Mouse (Mus musculus) right cerebral cortex, adult 2 months (tissue): Measurements from ENCODE around the gene Hps3.
A peak's percentile ranks its signal among the peaks of the same experiment; 100 is the strongest.
"Not testable (repeated sequence)": the region's sequence is repeated elsewhere in the genome, so short reads cannot be mapped to it uniquely, and the experiment has no call there.

Experiments used
- DNase-seq, 2 experiments: peaks; one replicate each; pipeline ENCODE4 v3.0.0; 2021 to 2022; ENCODE audit warnings: low spot score in 2 of 2

Gene Hps3

DNA sequence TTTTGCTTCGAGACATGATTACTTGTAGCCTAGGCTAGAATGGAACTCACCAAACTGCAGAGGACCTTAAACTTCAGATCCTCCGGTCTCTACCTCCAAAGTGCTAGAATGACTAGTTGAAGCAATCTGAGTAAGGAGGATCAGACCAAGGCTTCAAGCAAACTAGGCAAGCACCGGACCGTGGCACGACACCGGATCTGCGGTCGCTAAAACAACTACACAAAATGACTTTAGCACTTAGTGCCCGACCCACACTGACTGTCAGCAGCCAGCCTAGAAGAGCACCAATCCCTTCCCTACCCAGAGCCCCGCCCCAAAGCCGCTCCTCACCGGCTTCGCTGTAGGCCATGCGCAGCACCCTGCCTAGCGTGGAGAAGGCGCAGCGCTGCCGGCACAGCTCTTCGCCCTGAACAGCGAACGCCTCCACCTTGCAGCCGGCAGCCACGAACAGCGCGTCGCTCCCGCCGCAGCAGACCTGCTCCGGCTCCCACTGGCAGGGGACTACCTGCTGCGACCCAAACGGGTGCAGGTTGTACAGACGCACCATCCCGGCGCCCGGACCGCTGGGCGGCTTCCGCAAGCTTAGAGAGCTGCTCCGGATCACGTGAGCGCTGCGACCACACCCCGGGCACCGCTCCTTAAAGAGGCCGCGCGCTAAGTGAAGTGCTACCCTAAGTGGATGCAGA lies at the start of gene Hps3:
Gene Hps3, minus strand, starts transcription at position 597 of the 686 bp plus-strand sequence.
- DNase-seq = peak; percentile 85 to 92

DNA sequence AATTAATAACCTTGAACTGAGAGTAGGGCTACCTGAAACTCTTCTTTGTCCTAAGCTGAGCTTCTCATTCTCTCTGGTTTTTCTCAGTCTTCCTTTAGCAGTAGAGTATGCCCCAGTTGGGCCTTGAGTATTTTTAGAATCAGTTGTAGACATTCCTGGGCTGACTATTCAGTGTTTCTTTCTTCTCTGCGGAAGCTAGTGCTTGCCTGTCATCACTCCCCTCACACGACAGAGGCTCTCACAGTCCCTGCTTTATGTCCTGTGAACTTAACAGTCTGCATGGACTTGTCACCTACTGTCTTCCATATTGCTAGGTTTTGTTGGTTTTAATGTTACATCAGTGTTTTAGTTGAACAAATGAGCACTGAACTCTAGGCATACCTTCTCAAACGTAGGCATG lies 47.0 kb upstream of the Hps3 start:
- DNase-seq = no peak

DNA sequence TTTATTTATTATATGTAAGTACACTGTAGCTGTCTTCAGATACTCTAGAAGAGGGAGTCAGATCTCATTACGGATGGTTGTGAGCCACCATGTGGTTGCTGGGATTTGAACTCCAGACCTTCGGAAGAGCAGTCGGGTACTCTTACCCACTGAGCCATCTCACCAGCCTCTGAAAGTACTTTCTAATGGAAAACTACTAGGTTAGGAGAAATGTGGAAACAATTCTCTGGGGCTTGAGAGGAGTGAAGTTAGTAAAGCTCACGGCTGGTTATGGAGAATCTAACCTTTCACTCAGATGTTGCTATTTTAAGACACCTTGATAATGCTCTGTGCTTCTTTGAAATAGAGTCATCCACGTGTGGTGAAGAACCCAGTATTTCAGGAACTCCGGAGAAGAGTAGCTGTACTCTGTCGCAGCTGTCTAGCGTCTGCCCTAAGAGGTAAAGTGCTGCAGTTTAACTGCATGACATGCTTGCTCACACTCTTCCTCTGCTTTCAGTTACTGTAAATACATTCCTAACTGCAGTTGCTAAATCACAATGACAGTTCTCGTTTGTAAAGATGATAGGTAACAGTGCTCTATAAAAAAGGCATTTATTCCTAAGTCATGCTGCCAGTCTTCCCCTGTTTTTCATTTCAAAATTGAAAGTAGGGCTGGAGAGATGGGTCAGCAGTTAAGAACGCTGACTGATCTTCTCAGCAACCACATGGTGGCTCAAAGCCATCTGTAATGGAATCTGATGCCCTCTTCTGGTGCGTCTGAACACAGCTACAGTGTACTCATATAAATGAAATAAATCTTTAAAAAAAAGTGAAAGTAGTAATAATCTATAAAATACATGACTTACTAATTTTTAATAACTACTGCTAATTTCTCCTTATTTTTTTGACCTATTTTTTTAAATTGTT lies 41.3 kb upstream of the Hps3 start:
- no peak for DNase-seq

DNA sequence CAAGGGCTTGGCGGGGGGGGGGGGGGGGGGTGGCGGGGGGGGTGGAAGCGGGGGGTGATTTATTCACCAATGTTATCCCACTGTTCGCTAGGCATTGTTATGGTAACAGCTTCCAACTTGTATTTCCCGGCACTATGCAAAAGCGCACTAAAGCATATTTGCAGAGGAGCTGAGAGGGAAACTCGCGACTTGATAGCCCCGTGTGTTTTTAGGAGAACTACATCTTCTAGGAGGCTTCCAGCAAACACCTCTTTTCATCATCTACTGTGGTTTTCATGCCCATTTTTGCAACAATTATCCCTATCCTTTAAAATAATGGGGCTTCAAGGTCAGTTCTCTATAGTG lies 23.1 kb upstream of the Hps3 start:
- peak in 1 of 2 experiments; percentile 9 for DNase-seq

DNA sequence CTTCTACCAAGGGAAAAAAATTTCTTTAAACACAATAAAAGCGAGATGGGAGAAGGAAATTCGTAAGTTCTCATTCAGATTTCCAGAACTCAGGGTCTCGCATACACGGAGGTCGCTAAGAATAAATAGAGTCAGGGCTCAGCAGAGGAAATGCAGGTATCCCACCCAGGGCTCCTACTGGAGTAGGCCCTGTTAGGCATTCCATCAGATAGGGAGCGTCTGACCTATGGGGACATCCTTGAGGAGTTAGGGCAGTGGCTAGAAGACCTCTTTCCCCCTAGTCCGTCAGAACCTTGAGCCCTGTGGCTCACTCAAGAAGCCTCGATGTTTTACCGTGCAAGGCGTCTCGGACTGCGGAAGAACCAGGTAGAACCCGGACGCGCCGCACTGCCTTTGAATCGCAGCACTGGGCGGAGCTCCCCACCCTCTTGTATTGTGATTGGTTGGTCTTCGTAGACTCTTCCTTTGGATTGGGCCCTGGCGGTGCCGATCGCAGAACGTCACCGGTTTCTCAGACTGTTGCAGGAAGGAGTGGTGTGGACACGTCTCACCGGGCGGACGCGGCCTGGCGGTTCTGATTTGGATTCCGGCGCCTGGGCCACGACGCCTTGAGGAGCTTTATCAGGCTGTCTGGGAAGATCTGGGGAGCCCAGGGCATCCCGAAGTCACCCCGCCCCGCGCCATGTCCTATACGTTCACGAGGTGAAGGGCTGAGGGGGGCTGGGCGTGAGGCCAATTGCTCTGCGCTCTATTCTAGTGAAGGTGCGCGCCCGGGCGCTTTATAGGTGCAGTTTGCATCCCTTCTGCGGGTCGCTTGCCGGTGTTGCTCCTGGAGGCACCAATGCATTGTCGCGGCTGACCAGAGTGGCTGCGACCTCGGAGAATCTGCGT lies 22.4 kb upstream of the Hps3 start, which contains the start of gene Hltf:
Gene Hltf, plus strand, starts transcription at position 506 of the 891 bp plus-strand sequence.
- DNase-seq = peak; percentile 94 to 97

DNA sequence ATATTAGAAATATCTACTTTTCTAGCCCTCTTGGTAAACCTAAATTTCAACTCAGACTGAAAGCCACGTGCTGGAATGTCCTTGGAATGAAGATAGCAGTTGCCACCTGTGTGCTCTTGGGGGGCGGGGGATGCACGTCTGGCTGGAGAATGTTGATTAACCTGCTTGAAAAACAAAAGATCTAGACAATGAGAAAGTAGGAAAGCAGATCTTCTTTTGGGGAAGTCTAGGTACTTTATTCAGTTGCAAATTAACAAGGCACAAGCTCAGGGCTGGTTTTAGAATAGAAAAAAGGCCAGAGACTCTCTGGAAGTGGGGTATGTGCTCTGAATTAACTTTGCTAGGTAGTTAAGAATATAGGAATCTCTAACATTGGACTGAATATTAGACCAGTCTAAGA lies 9.6 kb upstream of the Hps3 start:
- not testable (repeated sequence) for DNase-seq

DNA sequence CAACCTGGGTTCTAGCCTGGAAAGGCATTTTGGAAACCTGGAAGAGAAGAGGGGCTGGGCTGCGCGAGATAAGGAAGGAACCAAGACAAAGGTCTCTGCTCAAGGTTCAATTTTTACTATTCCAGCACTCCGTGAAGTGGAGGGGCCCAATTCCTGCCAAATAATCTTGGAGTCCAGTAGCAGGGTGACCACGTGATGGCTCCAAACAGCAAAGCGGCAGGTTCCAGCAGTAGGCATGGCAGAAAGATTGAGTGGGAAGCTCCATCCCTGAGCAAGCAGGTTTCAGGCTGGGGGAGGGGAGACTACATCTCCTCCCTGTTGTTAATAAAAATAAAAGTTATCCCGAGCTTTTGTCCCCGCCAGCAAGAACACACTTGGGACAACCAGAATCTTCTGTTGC lies 6.3 kb upstream of the Hps3 start:
- not testable (repeated sequence) for DNase-seq

DNA sequence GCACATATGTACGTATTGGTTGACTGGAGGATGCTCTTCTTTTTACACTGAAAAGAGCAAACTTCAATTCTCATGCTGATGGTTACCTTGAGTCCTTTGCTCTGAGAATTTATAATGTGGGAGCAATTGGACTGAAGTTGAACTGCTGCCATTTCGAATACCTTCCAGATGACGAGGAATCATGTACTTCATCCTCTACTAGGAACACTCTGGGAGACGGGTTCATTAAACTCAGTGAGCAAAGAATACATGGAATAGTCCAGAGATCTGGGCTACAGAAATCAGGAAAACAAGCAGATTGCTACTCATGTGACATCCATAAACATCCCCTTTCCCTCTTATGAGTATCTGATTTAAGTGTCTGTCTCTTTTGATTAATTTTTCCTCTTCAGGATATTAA lies 954 bp upstream of the Hps3 start:
- no peak for DNase-seq

DNA sequence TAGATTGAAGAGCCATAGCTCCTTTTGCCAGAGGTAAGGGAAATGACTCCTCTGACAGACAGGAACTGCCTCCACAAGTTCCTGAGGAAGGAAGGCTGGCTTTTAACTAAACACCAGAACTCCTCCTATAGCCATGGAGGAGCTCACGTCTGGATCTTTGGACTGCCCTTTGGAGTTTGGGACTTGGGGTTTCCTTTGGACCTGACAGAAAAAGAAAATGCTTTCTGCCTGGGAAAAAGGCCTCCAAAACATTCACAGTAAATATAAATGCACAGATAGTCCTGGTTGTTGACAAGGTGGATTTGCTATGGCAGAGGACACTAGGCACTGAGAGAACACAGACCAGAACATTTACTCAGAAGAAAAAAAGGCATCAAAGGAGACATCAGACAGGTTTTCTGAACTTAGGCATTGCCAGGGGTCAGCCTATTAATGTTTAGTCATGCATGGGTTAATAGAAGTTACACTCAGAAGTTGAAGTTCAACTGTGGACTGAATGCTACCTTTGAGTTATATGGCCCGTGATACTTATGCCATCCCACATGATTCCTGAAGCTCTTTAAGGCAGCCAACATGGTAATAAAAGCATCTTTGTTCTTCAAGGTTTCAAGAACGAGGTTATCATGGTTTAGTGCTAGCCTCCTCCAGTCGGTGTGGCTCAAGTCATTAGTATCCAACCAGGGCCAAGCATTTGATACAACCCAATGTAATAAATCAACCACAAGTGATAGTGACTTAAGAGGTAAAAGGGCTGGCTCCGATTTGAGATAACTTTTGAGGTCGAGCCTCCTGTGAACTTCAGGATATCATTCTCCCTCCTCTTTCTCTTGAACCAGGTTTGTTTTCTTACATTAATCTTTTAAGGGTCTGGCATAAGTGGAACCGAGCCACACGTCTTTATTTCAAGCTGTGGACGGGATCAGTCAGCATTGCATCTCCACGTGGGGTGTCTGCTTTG lies 1.1 kb downstream of the Hps3 start:
- DNase-seq = no peak

DNA sequence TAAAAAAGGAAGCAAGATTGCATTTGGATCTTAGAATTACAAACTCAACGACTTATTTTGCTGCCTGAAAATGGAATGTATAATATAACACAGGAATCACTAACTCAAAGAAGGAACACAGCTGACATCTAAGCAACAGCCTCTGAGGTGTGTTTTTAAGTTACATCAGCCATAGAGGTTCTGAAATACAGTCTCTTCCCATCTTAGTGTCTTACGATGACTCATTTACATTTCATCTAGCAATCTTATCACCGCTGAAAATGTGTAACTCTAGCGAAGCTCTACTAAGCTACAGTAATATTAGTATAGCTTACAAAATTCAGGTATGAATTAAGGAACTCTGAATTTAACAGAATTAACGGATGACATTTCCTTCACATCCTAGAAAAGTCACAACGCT lies 4.3 kb downstream of the Hps3 start:
- DNase-seq = no peak

DNA sequence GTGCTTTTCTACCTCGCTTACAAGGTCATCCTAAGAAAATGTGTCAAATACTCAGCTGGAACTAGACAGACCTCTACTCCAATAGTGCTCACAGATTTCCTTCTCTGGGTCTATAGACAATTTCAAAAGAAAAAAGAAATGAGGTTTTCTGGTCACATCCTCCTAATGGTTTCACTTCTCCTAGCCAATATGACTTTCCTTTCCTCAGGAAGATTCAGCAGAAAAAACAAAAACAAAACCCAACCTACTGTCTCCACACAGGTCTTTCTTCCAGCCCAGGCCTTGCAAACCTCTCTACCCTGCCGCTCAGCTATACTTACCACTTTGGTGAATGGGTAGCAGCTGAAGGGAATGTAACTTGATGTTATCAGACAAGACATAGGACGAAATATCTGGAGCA lies 6.5 kb downstream of the Hps3 start:
- DNase-seq = no peak

DNA sequence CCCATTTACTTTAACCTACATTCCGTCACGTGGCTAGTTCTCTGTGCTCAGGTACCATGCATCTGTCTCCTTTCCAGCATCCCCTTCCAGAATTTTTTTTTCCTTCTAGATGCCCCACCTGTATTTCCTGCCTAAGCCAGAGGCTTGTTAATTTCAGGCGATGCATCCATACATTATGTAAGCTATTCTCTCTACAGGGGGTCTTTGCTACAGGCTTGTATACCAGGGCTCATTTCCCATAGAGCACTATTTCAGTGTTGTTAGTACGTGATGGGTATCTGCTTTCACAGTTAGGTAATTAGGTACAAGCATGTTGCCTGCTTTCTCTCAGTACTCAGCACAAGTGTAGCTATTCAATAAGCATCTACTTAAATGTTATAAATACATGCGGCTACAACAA lies 7.3 kb downstream of the Hps3 start:
- DNase-seq = no peak

DNA sequence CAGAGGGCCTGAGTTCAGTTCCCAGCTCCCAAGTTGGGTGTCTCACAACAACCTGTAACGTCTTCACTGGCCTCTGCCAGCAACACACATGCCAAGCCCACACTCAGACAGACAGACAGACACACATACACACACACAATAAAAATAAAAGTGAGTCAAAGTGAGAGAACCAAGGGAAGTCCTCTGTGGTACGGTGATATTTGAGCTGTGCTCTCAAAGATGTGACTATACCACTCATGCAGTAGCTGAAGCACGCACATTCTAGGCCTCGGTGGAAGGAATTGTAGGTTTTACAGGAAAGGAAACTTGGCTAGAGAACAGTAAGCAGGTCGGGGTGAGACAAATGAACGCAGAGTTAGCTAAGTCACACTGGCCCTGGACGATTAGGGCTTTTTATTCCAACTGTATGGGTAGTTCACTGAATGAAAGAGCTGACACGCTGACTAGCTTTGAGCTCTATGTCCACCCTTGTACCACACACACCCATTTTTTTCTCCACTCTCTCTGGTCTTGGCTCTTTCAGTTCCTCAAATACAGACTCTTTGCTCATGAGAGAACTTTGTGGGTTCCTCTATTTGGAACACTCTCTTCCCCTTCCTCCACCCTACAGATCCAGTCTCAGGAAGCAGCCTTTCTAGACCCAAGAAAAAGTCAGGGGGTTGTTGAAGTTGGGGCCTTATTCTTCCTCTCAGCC lies 8.0 kb downstream of the Hps3 start:
- DNase-seq = no peak

DNA sequence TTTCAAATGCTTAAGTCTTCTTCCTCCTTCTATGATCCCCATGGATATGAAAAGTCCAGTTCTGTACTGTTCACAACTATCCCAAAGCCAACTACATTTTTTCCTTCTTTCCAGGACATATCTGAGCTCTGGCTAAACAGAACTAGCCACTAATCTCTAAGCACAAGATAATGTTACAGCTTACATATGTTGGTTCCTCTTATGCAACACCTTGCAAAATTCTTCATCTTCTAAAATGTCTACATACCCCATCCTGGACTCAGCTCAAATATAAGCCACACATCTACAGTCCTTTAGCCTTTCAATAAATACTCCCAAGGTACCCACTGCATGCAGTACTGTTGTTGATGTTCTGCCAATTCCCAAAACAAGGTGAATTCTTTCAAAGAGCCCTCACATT lies 8.6 kb downstream of the Hps3 start:
- no peak for DNase-seq

DNA sequence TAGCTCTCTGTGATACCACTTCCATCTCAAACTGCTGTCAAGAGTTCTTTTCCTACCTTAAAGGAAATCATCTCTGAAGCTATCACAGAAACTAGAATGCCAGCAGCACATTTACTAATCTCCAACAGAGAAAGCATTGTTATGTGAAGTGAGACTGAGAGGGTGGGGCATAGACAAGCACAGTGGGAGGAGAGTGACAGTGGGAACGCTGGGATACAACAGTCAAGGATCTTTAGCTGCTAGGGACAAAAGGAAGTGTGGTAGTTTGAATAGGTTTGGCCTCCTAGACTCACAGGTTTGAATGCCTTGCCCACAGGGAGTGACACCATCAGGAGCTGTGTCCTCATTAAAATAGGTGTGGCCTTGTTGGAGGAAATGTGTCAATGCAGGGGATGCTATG lies 11.3 kb downstream of the Hps3 start:
- DNase-seq = no peak

DNA sequence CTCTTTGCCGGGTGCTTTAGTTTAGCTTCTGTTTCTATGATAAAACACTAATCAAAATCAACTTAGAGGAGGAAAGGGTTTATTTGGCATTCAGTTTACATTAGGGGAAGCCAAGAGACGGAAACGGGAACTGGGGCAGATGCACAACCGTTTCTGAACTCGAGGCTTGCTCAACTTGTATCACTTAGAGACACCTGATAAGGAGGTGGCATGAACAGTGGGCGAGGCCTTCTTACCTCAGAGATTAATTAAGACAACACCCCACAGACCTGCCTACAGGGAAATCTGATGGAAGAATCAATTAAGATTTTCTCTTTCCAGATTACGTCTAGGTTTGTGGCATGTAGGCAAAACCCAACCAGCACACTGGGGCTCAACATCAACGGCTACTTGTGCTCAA lies 17.0 kb downstream of the Hps3 start:
- DNase-seq = no peak

DNA sequence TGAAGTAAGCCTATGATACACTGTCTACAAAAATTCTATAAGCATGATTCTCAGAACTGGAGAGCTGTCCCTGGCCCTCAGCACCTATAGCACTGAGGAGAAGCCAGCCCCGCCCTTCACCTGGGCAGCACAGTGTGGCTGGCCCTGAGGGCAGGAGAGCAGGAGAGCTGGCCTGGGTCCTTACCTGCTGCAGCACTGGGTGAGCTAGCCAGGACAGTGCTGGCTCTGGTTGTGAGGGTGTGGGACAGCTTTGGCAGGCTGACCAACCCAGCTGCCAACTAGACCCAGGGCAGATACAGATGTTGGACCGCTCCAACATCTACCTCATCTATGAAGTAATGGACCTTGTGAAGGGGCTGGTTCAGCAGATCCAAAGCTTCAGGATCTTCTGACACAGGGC lies 20.7 kb downstream of the Hps3 start:
- no peak for DNase-seq

DNA sequence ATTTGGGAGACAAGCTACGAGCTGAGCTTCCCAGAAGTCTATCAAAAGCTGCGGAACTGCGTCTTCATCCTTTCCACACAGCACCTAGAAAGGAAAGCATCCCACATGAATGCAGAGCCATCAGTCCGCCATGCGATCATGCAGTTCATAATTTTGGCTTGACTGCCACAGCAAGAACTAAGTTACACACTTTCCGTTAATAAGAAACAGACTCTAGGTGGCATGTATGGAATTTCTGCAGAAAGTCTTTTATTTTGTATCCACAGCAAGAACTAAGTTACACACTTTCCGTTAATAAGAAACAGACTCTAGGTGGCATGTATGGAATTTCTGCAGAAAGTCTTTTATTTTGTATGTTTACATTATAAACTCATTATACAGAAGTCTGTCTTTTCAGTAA lies 24.2 kb downstream of the Hps3 start:
- DNase-seq = not testable (repeated sequence)

DNA sequence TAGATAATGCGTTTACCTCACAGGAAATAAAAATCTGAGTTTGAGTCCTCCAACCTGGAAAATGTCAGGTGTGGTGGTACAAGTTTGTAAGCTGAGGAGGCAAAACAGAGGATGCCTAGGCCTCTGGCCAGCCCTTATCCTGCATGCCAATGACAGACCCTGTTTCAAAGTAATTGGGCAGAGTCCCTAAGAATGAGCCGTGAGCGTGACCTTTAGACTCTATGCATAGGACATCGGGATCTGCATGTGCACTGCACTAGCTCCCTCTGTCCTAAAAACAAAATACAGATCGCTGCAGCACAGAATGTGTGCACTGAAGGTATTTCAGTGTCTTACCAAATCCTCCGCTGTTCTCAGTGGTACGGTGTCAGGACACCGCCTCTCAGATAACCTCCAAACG lies 24.7 kb downstream of the Hps3 start:
- DNase-seq = no peak

DNA sequence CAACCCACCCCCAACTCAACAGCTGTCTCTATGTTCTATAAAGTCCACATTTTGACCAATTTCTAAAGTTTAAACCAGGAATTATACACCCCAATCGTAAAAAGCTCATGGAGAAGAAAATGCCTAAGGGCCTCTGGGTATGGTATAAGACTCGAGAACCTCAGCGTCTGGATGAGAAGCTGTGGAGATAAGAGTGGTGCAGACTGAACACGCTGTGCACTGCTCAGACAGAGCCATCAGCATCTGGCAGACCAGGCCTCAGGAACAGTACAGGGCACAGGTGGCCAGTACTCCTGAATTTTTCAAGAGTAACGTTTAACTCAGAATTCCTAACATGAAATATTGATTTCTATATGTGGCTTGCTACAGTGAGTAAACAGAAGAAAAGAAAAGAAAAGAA lies 27.4 kb downstream of the Hps3 start:
- no peak for DNase-seq
